8 mouse cellular contexts compared by ENCODE assay signal in the genomic region with DNA sequence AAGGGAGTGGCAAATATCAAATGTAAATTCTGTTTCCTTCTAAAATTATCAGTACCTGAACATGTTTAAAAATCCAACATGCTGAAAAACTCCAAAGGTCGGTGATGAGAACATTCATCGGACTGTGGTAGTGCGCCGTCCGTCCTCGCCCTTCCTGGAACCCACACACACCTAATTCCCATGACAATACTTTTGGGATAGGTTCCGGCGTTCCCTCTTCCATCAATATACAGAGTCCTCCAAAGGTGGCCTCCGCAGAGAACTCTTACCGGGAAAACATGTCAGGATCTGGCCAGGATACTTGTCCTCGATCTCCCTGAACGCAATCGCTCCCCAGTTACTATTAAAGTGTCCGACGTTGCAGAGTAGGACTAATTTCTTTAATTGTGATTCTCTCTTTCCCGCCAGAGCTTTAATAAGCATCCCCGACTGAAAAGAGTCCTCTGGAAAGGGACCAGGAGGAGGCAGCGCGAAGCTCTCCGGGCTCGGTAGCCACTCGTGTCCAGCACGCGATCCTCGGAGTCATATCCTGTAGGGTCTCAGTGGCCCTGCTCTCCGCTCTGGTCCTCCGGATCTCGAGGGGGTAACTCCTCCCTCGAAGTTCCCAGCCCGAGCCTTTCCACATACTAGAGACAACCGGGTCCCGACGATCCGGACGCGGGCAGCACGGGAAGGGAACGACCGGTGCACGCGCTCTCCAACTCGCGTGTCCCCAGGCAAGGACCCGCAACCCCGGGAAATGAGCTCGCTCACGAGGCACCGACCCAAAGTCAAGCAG. TPM values are rescaled to one million over a fixed set of nuclear protein-coding genes. Genes with fewer than 3 reads are reported as not detected.
DNase-seq lines count a peak whose midpoint lies in the region; ATAC-seq lines count a peak whose summit lies in the region.

No protein-coding gene starts in this region.

- peak; percentile 31 for DNase-seq in cerebellum, adult 9-10 months
- DNase-seq in cerebellum, adult 11 months: no peak
- DNase-seq in spleen, adult 12 weeks (ENCODE audit: low spot score): peak; percentile 7
- DNase-seq in spleen, postnatal 4 days (ENCODE audit: low spot score in 2 of 2): no peak
- no peak for DNase-seq in left cerebral cortex, postnatal 14 days (ENCODE audit: low spot score in 2 of 2)
- no peak for DNase-seq in B cell, adult 2 months

- H3K9me3 ChIP-seq in hindbrain, embryonic 15.5 days: no peaks in the 10 kb centered on the region
- H3K9me3 ChIP-seq in midbrain, embryonic 12.5 days: no peaks in the 10 kb centered on the region

- peak overlapping the region; percentile 85 for H3K4me2 ChIP-seq in hindbrain, embryonic 15.5 days
- peak overlapping the region; percentile 78 for H3K4me2 ChIP-seq in midbrain, embryonic 12.5 days (replicated peaks)

- ATAC-seq in hindbrain, embryonic 15.5 days (ENCODE audit: low FRiP score, low read depth): peak; percentile 79
- no peak; the same call in 1 of the 2 replicates for ATAC-seq in midbrain, embryonic 12.5 days (ENCODE audit: low FRiP score, low read depth)

- peaks cover 34% of the 10 kb centered on the region for H3K4me1 ChIP-seq in hindbrain, embryonic 15.5 days (replicated peaks)
- H3K4me1 ChIP-seq in midbrain, embryonic 12.5 days: peaks cover 22% of the 10 kb centered on the region

- intact Hi-C loops in left cerebral cortex, postnatal 14 days (cut with DNase I): loop anchor here (2.0 kb wide), 1 partner anchor 71 kb away; the partner anchor contains the start of gene Ndc80

- H3K27me3 ChIP-seq in hindbrain, embryonic 15.5 days: no peaks in the 10 kb centered on the region
- H3K27me3 ChIP-seq in midbrain, embryonic 12.5 days: peaks cover 16% of the 10 kb centered on the region

- under 1% methylated on average over 48 of the region's 48 CpGs for WGBS in hindbrain, embryonic 15.5 days
- WGBS in midbrain, embryonic 12.5 days: under 1% methylated on average over 48 of the region's 48 CpGs

- H3K27ac ChIP-seq in hindbrain, embryonic 15.5 days (replicated peaks): peak overlapping the region; percentile 82
- H3K27ac ChIP-seq in midbrain, embryonic 12.5 days (replicated peaks): peak overlapping the region; percentile 64

- peak overlapping the region; percentile 57 for H3K9ac ChIP-seq in hindbrain, embryonic 15.5 days
- H3K9ac ChIP-seq in midbrain, embryonic 12.5 days (replicated peaks): peak overlapping the region; percentile 69

- H3K4me3 ChIP-seq in hindbrain, embryonic 15.5 days: peak overlapping the region; percentile 54
- peak overlapping the region; percentile 64 for H3K4me3 ChIP-seq in midbrain, embryonic 12.5 days

- H3K36me3 ChIP-seq in hindbrain, embryonic 15.5 days: no peaks in the 10 kb centered on the region
- H3K36me3 ChIP-seq in midbrain, embryonic 12.5 days: no peaks in the 10 kb centered on the region

RNA-seq across cellular contexts. Expression of gene Wdr43, which starts 17.6 kb away (rescaled TPM):
- polyA plus RNA-seq in hindbrain, embryonic 15.5 days (2015; fragmentation: Nextera tagmentation; extraction: Ambion mirVana): 43.2 and 45.4 TPM in 2 replicates
- polyA plus RNA-seq in midbrain, embryonic 12.5 days (2016; fragmentation: Nextera tagmentation; extraction: Ambion mirVana): 71.6 and 71.7 TPM in 2 replicates
- 10 to 100 TPM; 24.3 TPM for total RNA-seq in left cerebral cortex, postnatal 14 days (2021)

RNA-seq across cellular contexts. Expression of gene Spdya, which starts 46.2 kb away (rescaled TPM):
- polyA plus RNA-seq in hindbrain, embryonic 15.5 days (2015; fragmentation: Nextera tagmentation; extraction: Ambion mirVana): 1.2 and 1.5 TPM in 2 replicates
- polyA plus RNA-seq in midbrain, embryonic 12.5 days (2016; fragmentation: Nextera tagmentation; extraction: Ambion mirVana): 1.1 and 2.0 TPM in 2 replicates
- 1 to 10 TPM; 1.1 to 1.4 TPM for total RNA-seq in left cerebral cortex, postnatal 14 days (2021)

Comparison
In these comparisons a context has a peak if more than half of its experiments do, and no peak if none do; other contexts are left out.
1. DNase-seq: peak in cerebellum, adult 9-10 months (single experiment) and spleen, adult 12 weeks (single experiment); none in cerebellum, adult 11 months (single experiment), spleen, postnatal 4 days (0 of 2), left cerebral cortex, postnatal 14 days (0 of 2) and B cell, adult 2 months (0 of 2).